Mouse (Mus musculus): ENCODE measurements around the gene Ppp1r3e.

Gene Ppp1r3e

GRCm38 (mm10) chr14:54877048-54877715 is at the start of gene Ppp1r3e:
Ppp1r3e (minus strand) TSS chr14:54877550.
- DNase-seq (ENCODE audit: low read depth), result peak; percentile 78

GRCm38 (mm10) chr14:54926401-54927158 is 49.2 kb upstream of the Ppp1r3e start:
- no peak for DNase-seq (ENCODE audit: low read depth)

GRCm38 (mm10) chr14:54925349-54926342 is 48.3 kb upstream of the Ppp1r3e start, which contains the start of gene Efs:
Efs (minus strand) TSS chr14:54926126.
- DNase-seq (ENCODE audit: low read depth), result no peak

- no peak for DNase-seq (ENCODE audit: low read depth)
These were observed 47.4 kb upstream of the Ppp1r3e start for GRCm38 (mm10) chr14:54924641-54925348.

GRCm38 (mm10) chr14:54920076-54920685 is 42.8 kb upstream of the Ppp1r3e start:
- DNase-seq (ENCODE audit: low read depth), result no peak

- no peak for DNase-seq (ENCODE audit: low read depth)
These were observed 36.0 kb upstream of the Ppp1r3e start for GRCm38 (mm10) chr14:54913343-54913742.

- DNase-seq (ENCODE audit: low read depth), result peak; percentile 55
These were observed 35.5 kb upstream of the Ppp1r3e start, which contains the start of gene Slc22a17 for GRCm38 (mm10) chr14:54912886-54913285. Slc22a17 (minus strand) TSS chr14:54913132.

- no peak for DNase-seq (ENCODE audit: low read depth)
These were observed 34.9 kb upstream of the Ppp1r3e start for GRCm38 (mm10) chr14:54912109-54912850.

GRCm38 (mm10) chr14:54908682-54909081 is 31.3 kb upstream of the Ppp1r3e start:
- no peak for DNase-seq (ENCODE audit: low read depth)

GRCm38 (mm10) chr14:54903641-54904040 is 26.3 kb upstream of the Ppp1r3e start:
- no peak for DNase-seq (ENCODE audit: low read depth)

GRCm38 (mm10) chr14:54900383-54900782 is 23.0 kb upstream of the Ppp1r3e start:
- DNase-seq (ENCODE audit: low read depth), result peak; percentile 83

GRCm38 (mm10) chr14:54897445-54897844 is 20.1 kb upstream of the Ppp1r3e start:
- no peak for DNase-seq (ENCODE audit: low read depth)

GRCm38 (mm10) chr14:54894296-54895151 is 17.2 kb upstream of the Ppp1r3e start:
- DNase-seq (ENCODE audit: low read depth), result peak; percentile 43

GRCm38 (mm10) chr14:54893651-54894181 is 16.4 kb upstream of the Ppp1r3e start:
- DNase-seq (ENCODE audit: low read depth), result peak; percentile 99

GRCm38 (mm10) chr14:54892200-54892599 is 14.8 kb upstream of the Ppp1r3e start, which contains the start of gene Pabpn1:
Pabpn1 (plus strand) TSS chr14:54892500.
- DNase-seq (ENCODE audit: low read depth), result no peak

- DNase-seq (ENCODE audit: low read depth), result no peak
These were observed 8.0 kb upstream of the Ppp1r3e start for GRCm38 (mm10) chr14:54885309-54885708.

GRCm38 (mm10) chr14:54884022-54884712 is 6.8 kb upstream of the Ppp1r3e start:
- peak; percentile 35 for DNase-seq (ENCODE audit: low read depth)

Measured in naive thymus-derived CD4-positive, alpha-beta T cell, adult 2 months (primary cell).